Mouse (Mus musculus): ENCODE results near the gene Mapk3. TPM values are rescaled to one million over a fixed set of nuclear protein-coding genes. Genes with fewer than 3 reads are reported as not detected.

Mapk3 gene
- total and polyA plus RNA-seq, 2 experiments from 2014 or later = 120 to 145 TPM

GRCm38 (mm10) chr7:126748824-126749223, 10.6 kb upstream of the Mapk3 start:
- Histone ChIP-seq H3K36me3 (ENCODE audit: insufficient read depth, low read length) (no peaks in the 10 kb centered on the region), H3K4me1 (ENCODE audit: insufficient read depth, low read length) (no peaks in the 10 kb centered on the region), H3K27ac (ENCODE audit: low read depth, low read length) (no peak overlapping the region), H3K9ac (replicated peaks; ENCODE audit: low read length, poor library complexity, severe bottlenecking) (no peak overlapping the region), H3K27me3 (ENCODE audit: insufficient read depth, low read length) (no peaks in the 10 kb centered on the region), H3K4me2 (ENCODE audit: low read depth, low read length, poor library complexity, severe bottlenecking) (no peak overlapping the region), H3K4me3 (ENCODE audit: low read depth, low read length) (no peak overlapping the region), H3K9me3 (ENCODE audit: low read length) (no peaks in the 10 kb centered on the region)
- TF ChIP-seq CTCF (IDR thresholded peaks at IDR 0.05) = no peak
- DNase-seq (ENCODE audit: low spot score) (no peak), ATAC-seq (ENCODE audit: low FRiP score) (no peak)
- 74% methylated on average over 7 of the region's 7 CpGs for WGBS

- no peak for DNase-seq (ENCODE audit: low spot score)
- 94% methylated on average over 17 of the region's 17 CpGs for WGBS
- peak; percentile 25 for TF ChIP-seq CTCF (IDR thresholded peaks at IDR 0.05)
- Histone ChIP-seq H3K9ac (replicated peaks; ENCODE audit: low read length, poor library complexity, severe bottlenecking) (no peak overlapping the region), H3K9me3 (ENCODE audit: low read length) (no peaks in the 10 kb centered on the region), H3K27me3 (ENCODE audit: insufficient read depth, low read length) (no peaks in the 10 kb centered on the region), H3K36me3 (ENCODE audit: insufficient read depth, low read length) (no peaks in the 10 kb centered on the region), H3K27ac (ENCODE audit: low read depth, low read length) (no peak overlapping the region), H3K4me2 (ENCODE audit: low read depth, low read length, poor library complexity, severe bottlenecking) (no peak overlapping the region), H3K4me1 (ENCODE audit: insufficient read depth, low read length) (no peaks in the 10 kb centered on the region), H3K4me3 (ENCODE audit: low read depth, low read length) (no peak overlapping the region)
- ATAC-seq (ENCODE audit: low FRiP score) = no peak
Observed at GRCm38 (mm10) chr7:126749582-126750343, 9.6 kb upstream of the Mapk3 start.

- H3K4me1 ChIP-seq (ENCODE audit: insufficient read depth, low read length) = no peaks in the 10 kb centered on the region
- peak overlapping the region; percentile 16; the same call in 1 of the 2 replicates for H3K4me2 ChIP-seq (ENCODE audit: low read depth, low read length, poor library complexity, severe bottlenecking)
- TF ChIP-seq CTCF (IDR thresholded peaks at IDR 0.05) = peak; percentile 94
- DNase-seq (ENCODE audit: low spot score) (peak; percentile 84), ATAC-seq (ENCODE audit: low FRiP score) (peak; percentile 35; the same call in 1 of the 2 replicates)
- 0 out of 2 replicates have a peak overlapping the region, but pooled peaks have one; percentile 4 for H3K9ac ChIP-seq (replicated peaks; ENCODE audit: low read length, poor library complexity, severe bottlenecking)
- no peaks in the 10 kb centered on the region for H3K27me3 ChIP-seq (ENCODE audit: insufficient read depth, low read length)
- no peak overlapping the region for H3K27ac ChIP-seq (ENCODE audit: low read depth, low read length)
- no peak overlapping the region for H3K4me3 ChIP-seq (ENCODE audit: low read depth, low read length)
- under 1% methylated on average over 9 of the region's 9 CpGs for WGBS
- H3K9me3 ChIP-seq (ENCODE audit: low read length) = no peaks in the 10 kb centered on the region
- H3K36me3 ChIP-seq (ENCODE audit: insufficient read depth, low read length) = no peaks in the 10 kb centered on the region
Observed at GRCm38 (mm10) chr7:126754866-126755265, 4.5 kb upstream of the Mapk3 start.

- H3K36me3 ChIP-seq (ENCODE audit: insufficient read depth, low read length) = 0 out of 2 replicates have a peak, but pooled peaks cover 5% of the 10 kb centered on the region
- H3K4me3 ChIP-seq (ENCODE audit: low read depth, low read length) = no peak overlapping the region
- H3K27ac ChIP-seq (ENCODE audit: low read depth, low read length) = no peak overlapping the region
- H3K4me2 ChIP-seq (ENCODE audit: low read depth, low read length, poor library complexity, severe bottlenecking) = no peak overlapping the region
- H3K27me3 ChIP-seq (ENCODE audit: insufficient read depth, low read length) = no peaks in the 10 kb centered on the region
- H3K9me3 ChIP-seq (ENCODE audit: low read length) = no peaks in the 10 kb centered on the region
- ATAC-seq (ENCODE audit: low FRiP score) = no peak
- DNase-seq (ENCODE audit: low spot score) = no peak
- WGBS = 69% methylated on average over 7 of the region's 7 CpGs
- no peak overlapping the region for H3K9ac ChIP-seq (replicated peaks; ENCODE audit: low read length, poor library complexity, severe bottlenecking)
- peaks cover 5% of the 10 kb centered on the region; the same call in 1 of the 2 replicates for H3K4me1 ChIP-seq (ENCODE audit: insufficient read depth, low read length)
- TF ChIP-seq CTCF (IDR thresholded peaks at IDR 0.05) = no peak
Observed at GRCm38 (mm10) chr7:126758539-126758938, 862 bp upstream of the Mapk3 start.

GRCm38 (mm10) chr7:126759672-126760390, 430 bp downstream of the Mapk3 start:
- Histone ChIP-seq H3K36me3 (ENCODE audit: insufficient read depth, low read length) (peaks cover 17% of the 10 kb centered on the region), H3K27ac (ENCODE audit: low read depth, low read length) (peak overlapping the region; percentile 81), H3K4me3 (ENCODE audit: low read depth, low read length) (peak overlapping the region; percentile 59), H3K4me2 (ENCODE audit: low read depth, low read length, poor library complexity, severe bottlenecking) (peak overlapping the region; percentile 91), H3K27me3 (ENCODE audit: insufficient read depth, low read length) (no peaks in the 10 kb centered on the region), H3K4me1 (ENCODE audit: insufficient read depth, low read length) (peaks cover 5% of the 10 kb centered on the region; the same call in 1 of the 2 replicates), H3K9me3 (ENCODE audit: low read length) (no peaks in the 10 kb centered on the region), H3K9ac (replicated peaks; ENCODE audit: low read length, poor library complexity, severe bottlenecking) (peak overlapping the region; percentile 82)
- TF ChIP-seq CTCF (IDR thresholded peaks at IDR 0.05) = no peak
- WGBS = under 1% methylated on average over 18 of the region's 24 CpGs
- ATAC-seq (ENCODE audit: low FRiP score) = peak; percentile 57; the same call in 1 of the 2 replicates
- DNase-seq (ENCODE audit: low spot score) = no peak

All from midbrain, postnatal 0 days (tissue).